Mouse (Mus musculus) erythroblast, adult 5-6 weeks (primary cell): ENCODE measurements around the gene Sh3gl3. TPM values are rescaled to one million over a fixed set of nuclear protein-coding genes. Genes with fewer than 3 reads are reported as not detected.
"Not testable (repeated sequence)": the region's sequence is repeated elsewhere in the genome, so short reads cannot be mapped to it uniquely, and the experiment has no call there.

ENCODE experiments used
- ATAC-seq: replicated peaks from 2 replicates; pipeline ENCODE4 v1.8.0; 2016; ENCODE audit warnings: moderate number of reproducible peaks, mild to moderate bottlenecking, moderate TSS enrichment, inconsistent platforms; ENCODE audit not compliant: poor library complexity, low FRiP score, severe bottlenecking
- total RNA-seq, 2 experiments: library from RNA; stranded (forward) in 1 of 2; stranded (reverse) in 1 of 2; fragments of 150-400 nt in 1 of 2; fragments of 200-764, 138-1000 nt in 1 of 2; gene quantifications; 2 replicates each; pipeline versions ENCODE4 v1.2.3 to v1.2.4; 2015 to 2017; ENCODE audit warnings: low replicate concordance in 2 of 2

Sh3gl3 gene
- total RNA-seq, 2 experiments from 2014 or later = not detected

DNA sequence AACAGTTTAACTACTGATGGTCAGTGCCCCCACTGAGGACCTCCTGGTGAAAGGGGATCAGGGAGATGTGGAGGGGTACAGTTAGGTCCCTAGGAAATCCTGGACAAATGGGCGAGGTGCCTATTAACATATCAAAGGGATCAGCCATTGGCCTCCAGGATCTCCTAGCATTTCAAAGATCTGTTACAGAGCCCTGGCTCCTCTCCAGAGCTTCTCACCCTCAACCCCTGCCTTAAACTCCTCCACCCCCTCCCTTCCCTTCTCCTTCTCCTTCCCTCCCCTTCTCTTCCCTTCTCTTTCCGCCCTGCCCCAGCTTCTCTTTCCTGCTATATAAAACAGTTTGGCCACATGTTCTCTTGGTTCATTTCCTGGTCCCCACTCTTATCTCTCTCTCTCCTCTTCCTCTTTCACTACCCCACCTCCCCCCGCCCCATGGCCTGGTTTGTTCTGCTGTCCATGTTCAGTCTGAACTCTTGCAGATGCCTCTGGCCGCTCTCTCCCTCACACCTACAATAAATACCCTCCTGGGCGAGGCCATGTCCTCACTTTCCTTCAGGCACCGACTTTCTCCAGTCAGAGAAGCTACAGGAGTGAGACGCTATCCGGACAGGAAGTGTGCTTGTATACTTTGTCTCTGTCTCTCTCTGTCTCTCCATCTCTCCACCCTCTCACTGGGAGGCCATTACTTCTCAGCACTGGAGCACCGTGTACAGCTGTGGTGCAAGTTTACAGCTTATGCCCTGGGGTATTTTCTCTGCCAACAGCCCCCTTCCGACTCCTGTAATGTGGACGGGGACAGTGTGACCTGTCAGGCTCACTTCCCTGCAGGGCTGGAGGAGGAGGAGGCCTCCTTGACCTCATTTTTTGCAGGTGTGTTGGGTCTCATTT lies 60.6 kb downstream of the Sh3gl3 start:
- no peak for ATAC-seq

DNA sequence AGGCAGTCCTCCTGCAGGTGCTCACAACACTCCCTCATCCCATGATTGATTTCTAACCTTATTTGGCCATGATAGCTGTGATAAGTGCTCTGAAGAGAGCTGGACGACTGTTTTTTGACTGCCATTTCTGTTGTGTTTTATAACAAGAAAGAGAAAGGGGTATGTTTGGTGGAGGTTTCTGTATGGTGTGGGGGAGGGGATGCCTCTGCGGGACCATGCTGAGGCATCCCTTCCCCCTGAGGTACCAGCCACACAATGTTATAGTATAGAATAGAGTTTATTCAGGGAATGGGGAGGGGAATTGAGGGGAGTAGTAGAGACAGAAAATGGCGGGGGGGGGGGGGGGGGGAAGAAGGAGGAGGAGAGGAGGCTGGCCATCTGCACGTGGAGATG lies 61.3 kb downstream of the Sh3gl3 start:
- ATAC-seq = no peak

DNA sequence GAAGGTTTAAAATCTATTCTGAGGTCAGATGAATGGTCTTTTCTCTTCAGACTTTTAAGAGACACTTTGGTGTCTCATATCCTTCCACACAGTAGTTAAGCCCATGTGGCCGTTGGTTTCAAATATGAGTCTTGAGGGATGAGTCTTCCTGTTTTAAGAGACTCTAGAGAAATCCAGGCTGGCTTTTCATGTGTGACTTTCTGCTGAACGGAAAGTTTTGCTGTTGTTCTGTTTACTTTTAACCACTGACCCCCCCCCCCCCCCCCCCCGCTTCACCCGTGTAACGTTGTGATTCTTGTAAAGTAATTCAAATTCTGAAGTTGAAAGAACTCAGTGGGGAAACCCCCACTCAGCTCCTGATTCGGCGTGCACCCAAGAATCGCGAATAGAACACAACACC lies 61.8 kb downstream of the Sh3gl3 start:
- ATAC-seq = no peak

DNA sequence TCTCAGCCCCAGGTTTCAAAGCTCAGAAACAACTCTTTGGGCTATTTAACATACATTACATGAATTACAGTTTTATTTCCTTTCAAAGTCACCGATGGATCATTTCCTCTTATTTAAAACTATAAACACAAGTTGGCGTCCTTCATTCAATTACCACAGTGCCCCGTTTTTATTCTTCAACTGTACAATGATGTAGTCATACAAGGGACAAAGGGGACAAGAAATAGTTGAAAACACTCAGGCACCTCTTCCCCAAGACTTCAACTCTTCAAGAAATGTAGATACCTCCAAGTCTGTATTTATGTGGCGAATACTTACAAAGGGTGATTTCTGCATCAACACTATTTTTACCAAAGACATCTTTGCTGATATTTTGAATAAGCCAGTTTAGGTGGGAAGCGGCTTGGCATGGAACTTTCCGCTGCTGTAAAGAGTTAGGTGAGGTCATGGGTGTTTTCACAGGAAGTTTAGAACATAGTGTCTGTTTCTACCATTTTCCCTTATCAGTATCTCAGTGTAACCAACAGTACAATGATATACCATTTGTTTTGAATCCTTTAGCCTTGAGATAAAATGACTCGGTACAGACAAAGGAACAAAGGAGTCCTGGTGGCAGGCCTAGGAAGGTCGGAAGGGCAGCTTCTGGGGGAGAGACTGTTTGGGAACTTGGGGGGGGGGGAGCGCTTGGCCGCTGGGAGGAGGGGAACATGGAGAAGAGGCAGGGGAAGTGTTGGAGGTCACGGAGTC lies 62.7 kb downstream of the Sh3gl3 start:
- no peak for ATAC-seq

DNA sequence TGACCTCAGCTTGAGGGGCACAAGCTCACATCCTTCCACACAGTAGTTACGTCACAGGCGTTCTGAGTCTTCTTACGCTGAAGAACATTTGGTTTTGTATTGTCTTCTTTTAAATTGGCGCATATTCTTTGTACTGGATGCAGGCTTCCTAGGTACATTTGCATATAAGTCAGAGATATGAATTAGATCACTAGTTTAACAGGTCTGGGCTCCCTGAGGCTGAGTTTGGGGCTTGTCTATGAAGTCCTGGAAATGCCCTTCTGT lies 63.2 kb downstream of the Sh3gl3 start:
- ATAC-seq = no peak

DNA sequence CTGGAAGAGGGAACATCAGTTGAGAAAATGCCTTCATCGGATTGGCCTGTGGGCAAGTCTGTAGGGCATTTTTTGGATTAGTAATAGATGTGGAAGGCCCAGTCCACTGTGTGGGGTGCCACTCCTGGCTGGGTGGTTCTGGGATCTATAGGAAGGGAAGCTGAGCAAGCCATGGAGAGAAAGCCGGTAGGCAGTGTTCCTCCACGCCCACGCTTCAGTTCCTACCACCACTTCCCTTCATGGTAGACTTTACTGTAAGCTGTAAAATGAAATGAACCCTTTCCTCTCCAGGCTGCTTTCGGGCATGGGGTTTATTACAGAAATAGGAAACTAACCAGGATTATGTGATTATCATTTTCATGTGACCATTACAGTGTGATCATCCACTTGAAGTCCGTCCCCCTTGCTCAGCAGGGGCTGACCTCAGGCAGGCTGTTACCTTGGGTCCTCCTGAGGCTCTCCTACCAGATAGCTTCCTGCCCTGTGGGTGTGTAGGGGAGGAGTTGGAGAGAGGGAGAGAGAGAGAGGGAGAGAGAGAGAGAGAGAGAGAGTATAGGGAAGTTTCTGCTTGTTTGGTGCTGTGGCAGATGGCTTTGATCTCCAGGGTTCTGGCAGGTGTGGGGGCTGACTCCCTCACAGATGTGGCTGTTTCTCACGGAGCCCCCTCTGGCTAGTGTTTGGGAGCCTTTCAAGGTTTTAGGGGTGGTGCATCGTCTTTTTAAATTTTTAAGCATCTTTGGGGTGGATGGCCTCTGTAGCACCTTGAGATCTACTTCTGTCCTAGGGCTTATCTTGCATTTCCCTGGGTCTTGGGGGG lies 67.0 kb downstream of the Sh3gl3 start:
- no peak for ATAC-seq

DNA sequence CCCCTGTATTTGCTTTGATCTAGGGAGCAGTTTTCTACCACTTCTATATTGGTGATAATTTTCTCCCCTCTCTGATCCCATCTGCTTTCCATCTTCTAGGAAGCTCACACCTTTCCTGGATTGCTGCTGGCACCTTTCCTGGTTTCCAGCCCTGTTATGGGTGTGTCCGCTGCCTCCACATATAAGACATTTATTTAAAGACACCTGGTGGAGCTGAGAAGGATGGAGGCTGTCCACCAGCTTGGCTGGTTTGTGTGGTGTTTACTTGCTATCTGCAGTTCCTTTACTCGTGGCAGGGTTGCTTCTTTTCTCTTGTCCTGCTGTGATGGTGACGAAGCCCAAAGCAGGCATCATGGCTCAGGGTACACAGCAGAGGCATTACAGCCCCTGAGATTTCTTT lies 71.1 kb downstream of the Sh3gl3 start:
- ATAC-seq = no peak

DNA sequence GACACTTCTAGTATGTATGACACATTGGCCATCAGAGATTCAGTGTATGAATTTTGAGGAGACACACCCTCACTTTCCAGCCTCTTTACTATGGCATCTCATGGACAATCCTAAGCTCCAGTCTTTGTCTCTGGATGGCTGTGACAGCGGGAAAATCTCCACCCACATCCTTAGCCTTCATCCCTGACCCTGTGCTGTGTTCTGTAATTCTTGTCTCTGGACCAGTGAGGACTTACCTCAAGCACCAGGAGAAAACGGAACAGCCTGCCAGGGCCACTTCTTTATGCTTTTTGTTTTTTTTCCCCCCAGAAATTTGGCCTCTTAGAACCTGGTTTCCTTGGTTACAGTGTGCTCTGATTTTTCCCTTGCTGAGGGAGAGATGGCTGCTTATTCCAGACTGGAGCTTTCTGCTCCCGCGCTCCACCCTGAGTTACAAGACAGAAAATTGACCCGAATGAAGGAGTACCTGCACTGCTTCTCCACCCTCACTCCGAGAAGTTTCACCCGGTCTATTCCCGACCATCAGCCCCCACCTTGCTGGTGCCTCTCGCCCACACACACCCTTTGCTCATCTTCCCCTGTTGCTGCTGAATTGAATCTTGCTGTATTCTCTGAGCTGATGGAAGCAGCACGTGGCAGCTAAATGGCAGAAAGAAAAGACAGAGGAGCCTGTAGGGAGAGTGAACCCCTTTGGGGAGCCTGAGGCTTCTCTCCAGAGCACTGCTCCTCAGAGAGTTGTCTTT lies 75.5 kb downstream of the Sh3gl3 start:
- ATAC-seq = no peak

DNA sequence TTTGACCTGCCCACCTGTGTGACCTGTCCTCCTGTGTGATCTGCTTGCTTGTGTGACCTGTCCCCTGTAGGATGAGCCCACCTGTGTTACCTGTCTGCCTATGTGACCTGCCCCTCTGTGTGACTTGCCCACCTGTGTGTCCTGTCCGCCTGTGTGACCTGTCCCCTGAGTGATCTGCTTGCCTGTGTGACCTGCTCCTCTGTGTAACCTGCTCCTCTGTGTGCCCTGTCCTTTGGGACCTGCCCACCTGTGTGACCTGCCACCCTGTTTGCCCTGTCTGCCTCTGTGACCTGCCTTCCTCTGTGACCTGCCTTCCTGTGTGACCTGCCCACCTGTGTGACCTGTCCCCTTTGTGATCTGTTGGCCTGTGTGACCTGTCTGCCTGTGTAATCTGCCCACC lies 79.7 kb downstream of the Sh3gl3 start:
- no peak for ATAC-seq

DNA sequence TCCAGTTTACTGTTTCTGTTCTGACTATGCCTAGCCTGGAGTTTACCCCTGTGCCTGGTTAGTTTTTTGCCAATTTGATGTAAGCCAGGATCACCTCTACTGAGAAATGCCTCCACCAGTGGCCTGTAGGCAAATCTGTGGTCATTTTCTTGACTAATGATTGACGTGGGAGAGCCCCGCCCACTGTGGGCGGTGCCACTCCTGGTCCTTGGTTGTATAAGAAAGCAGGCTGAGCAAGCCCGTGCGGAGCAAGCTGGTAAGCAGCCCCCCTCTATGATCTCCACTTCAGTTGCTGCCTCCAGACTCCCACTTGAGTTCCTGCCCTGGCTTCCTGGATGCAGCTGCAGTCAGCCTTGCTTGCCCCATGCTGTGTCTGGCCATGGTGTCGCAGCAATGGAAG lies 83.3 kb downstream of the Sh3gl3 start:
- no peak for ATAC-seq

DNA sequence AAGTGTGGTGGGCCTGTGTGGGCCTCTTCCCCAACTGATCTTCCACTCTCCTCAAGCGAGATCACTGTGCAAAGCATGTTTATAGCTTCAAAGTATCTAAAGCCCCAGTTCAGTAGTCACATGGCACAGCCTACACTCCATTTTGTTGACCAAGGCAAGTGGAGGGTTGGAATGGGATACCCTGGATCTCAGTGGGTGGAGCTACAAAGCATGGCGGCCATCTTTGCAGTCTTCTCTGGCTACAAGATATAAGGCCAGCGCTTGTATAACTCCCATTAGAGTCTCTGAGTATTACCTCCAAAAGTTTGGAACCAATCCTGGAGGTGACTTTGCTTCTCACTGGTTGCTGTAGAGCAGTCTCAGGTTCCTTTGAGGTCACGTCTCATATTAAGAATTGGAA lies 83.9 kb downstream of the Sh3gl3 start:
- ATAC-seq = no peak

DNA sequence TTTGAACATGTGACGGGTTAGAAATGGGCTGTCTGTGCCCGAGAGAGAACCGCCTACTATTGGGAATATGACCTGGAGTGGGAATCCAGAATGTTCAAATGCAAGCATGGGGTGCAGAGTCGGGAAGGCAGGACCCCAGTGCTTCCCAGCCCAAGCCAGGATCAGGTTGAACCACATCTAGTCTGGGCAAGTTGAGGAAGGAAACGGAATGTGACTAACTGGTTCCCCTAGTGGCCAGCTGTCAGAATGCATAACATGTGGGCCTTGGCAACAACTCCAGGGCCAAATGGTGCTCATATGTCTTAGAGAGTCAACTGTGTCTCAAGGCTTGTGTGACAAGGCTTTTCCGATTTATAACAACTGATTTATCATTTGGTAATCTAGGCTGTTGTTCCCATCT lies 86.6 kb downstream of the Sh3gl3 start:
- no peak for ATAC-seq

DNA sequence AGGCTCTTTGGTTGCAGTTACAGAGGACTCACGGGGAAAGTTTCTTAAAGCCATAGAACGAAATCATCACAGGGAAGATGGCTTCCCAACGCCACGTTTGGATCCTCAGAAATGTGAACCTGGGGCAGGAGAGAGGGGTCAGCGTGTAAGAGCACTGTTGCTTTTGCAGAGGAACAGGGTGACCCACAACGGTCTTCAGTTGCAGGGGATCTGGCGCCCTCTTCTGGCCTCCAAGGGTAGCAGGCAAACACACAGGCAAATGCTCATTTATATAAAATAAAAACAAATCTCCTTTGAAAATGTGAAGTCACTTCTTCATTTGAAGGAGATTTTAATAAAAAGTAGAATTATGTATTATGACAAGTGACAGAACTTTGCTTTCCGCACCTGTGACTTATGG lies 89.5 kb downstream of the Sh3gl3 start:
- no peak for ATAC-seq

DNA sequence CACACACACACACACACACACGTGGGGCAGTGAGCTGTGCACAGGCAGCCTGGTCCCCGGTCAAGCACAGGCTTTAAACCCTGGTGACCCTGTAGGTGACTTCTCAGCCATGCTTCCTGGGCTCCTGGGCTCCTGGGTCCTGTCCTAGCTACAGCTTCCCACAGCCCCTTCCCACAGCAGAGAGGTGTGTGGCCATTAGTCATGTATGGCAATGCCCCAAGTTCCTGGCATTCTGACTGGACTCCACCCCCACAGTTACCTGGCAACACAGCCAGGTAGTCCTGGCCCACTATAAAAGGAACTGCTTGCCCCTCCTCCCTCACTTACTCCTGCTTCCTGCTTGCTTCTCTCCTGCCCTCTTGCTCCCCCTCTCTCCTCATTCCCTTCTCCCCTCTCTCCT lies 90.5 kb downstream of the Sh3gl3 start:
- ATAC-seq = no peak

DNA sequence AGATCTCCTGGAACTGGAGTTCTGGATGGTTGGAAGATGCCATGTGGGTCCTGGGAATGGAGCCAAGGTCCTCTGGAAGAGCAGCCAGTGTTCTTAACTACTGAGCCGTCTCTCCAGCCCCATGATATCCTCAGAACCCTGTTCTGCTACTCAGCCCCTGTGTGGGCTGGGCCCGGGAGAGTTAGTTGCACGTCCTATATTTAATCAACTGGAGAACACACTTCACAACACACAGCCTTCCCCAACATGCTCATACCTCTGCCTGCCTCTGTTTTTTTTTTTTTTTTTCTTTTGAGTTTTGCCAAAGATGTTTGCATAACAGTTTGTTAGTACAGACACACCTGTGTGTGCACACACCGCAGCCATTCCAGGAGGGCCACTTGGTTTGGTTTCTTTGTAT lies 91.7 kb downstream of the Sh3gl3 start:
- ATAC-seq = no peak

DNA sequence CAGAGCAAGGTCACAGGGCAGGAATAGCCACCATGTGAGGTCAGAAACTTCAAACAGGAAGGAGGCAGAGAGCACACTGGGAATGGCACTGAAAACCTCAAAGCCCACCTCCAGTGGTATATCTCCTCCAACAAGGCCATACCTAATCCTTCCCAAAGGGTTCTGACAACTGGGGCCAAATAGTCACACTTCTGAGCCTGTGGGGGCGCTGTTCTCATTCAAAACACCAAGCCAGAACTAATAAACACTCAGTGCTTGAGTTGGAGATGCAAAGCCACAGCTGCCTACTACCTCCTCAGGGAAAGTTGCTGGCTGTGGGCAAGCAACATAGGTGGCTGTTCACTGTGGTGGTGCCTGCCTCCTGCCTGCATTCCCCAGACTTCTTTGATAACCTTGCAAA lies 96.3 kb downstream of the Sh3gl3 start:
- no peak for ATAC-seq

DNA sequence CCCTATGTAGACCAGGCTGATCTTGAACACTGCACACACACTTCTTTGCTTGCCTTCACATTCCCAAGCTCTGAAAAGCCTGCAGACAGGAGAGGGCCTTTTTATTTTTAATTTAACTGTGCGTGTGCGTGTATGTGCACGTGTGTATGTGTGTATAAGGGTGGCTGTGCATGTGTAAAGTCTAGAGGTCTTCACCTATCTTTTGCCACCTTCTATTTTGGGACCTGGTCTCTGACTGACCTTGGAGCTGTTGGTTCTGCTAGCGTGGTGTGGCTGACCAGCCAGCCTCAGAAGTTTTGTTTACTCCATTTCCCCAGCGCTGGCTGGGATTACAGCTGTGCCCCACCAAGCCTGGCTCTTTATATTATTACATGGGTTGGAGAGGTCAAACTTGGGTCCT lies 98.1 kb downstream of the Sh3gl3 start:
- ATAC-seq = no peak

DNA sequence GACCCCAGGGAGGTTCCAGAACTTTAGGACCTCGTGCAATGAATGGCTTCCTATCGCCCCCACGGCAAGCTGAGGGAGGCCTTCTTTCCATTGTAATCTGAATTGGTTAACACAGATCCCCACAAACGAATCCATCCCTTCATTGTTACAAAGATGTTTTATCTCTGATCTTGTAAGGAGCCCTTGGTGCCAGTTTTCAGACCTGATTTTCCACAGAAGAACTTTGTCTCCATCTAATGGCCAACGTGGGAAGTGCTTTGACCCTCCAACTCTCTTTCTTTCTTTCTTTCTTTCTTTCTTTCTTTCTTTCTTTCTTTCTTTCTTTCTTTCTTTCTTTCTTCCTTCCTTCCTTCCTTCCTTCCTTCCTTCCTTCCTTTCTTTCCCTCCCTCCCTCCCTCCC lies 99.2 kb downstream of the Sh3gl3 start:
- not testable (repeated sequence) for ATAC-seq

DNA sequence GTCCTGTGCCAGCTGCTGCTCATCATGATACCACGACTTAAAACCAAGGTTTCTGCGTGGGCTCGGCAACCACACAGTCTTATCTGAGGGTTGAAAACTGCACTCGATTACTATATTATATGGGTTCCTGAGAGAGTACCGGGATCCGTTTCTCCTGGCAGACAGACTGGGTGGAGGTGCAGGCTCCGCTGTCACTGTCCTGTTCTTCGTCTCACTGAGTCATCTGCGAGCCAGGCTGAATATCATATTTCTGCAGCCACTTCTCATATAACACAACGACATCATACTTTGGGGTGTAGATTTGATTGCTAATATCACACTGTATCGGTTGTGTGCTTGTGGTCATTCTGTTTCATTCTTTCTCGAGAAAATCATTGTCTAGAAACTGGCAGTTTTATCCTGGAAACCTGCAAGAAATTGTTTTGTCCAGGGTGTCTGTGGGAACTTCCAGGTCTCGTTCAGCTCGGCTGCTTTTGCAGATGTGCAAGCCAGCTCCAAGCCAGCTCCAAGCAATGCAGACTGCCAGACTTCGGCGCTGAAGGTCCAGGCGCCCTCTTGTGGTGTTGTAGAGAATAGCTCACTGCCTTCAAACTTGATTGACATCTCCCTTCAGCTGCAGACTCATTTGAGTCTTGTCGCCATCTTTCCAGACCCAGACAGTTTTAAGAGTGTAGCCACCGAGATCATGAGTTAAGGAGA lies 100.5 kb downstream of the Sh3gl3 start:
- no peak for ATAC-seq

DNA sequence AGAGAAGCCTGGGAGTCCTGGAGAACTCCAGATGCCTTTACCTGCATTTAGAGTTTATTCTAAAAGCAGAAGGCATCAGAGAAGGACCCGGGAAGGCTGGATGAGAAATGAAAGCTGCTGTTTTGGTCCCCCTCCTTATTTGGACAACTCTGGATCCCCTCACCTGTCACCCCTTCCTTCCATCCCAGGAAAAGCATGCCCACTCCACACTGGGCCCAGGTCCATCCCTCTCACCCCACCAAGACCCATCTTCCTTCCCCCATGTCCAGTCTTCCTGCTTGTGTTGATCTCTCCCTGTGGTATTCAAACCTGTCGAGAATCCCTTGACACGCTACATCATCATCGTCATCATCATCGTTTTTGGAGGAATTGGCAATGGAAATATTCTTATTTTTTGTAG lies 101.3 kb downstream of the Sh3gl3 start:
- ATAC-seq = no peak
